Mouse (Mus musculus) liver, postnatal 0 days (tissue): ENCODE data around the gene Rab19. TPM values are rescaled to one million over a fixed set of nuclear protein-coding genes. Genes with fewer than 3 reads are reported as not detected.
"Not testable (repeated sequence)": the region's sequence is repeated elsewhere in the genome, so short reads cannot be mapped to it uniquely, and the experiment has no call there.

ENCODE experiments used
- ATAC-seq: fragments of 200-750 bp; cut with Nextera tagmentation; 2 replicates; pipeline ENCODE4 v1.8.0; 2017; ENCODE audit warnings: mild to moderate bottlenecking, moderate library complexity
- DNase-seq: peaks from one replicate; pipeline ENCODE4 v3.0.0-alpha.2; 2016
- H3K27ac ChIP-seq: fragments of 300-500 bp; sonication (generic); 2 replicates; pipeline ENCODE4 v1.5.1; 2014; ENCODE audit warnings: antibody characterized with exemption, moderate library complexity, mild to moderate bottlenecking, low read depth
- H3K27me3 ChIP-seq: fragments of 300-500 bp; sonication (generic); 2 replicates; pipeline ENCODE4 v1.6.1; 2014; ENCODE audit warnings: low read length, control low read depth, mixed read lengths; ENCODE audit not compliant: insufficient read depth
- H3K36me3 ChIP-seq: fragments of 300-500 bp; sonication (generic); replicated peaks from 2 replicates; pipeline ENCODE4 v1.6.1; 2014; ENCODE audit warnings: mild to moderate bottlenecking, control low read depth, low read length, moderate library complexity, mixed read lengths; ENCODE audit not compliant: insufficient read depth
- H3K4me1 ChIP-seq: fragments of 300-500 bp; sonication (generic); 2 replicates; pipeline ENCODE4 v1.6.1; 2014; ENCODE audit warnings: antibody characterized with exemption, mild to moderate bottlenecking, control low read depth; ENCODE audit not compliant: insufficient read depth
- H3K4me2 ChIP-seq: fragments of 300-500 bp; sonication (generic); 2 replicates; pipeline ENCODE4 v1.6.1; 2014; ENCODE audit warnings: low read depth, mild to moderate bottlenecking, low read length, moderate library complexity, mixed read lengths
- H3K4me3 ChIP-seq: fragments of 300-500 bp; sonication (generic); 2 replicates; pipeline ENCODE4 v1.5.1; 2014; ENCODE audit warnings: low read depth, low read length
- H3K9ac ChIP-seq: fragments of 300-500 bp; sonication (generic); replicated peaks from 2 replicates; pipeline ENCODE4 v1.6.1; 2014; ENCODE audit warnings: mild to moderate bottlenecking, moderate library complexity
- H3K9me3 ChIP-seq: fragments of 300-500 bp; sonication (generic); 2 replicates; pipeline ENCODE4 v1.6.1; 2016; ENCODE audit warnings: mild to moderate bottlenecking, control low read depth, low read length, mixed read lengths
- CTCF ChIP-seq: sonication (generic); IDR thresholded peaks from 2 replicates; pipeline ENCODE4 v1.5.1; 2016; ENCODE audit warnings: antibody characterized with exemption, low read depth
- EP300 ChIP-seq: IDR thresholded peaks from 2 replicates; pipeline ENCODE4 v1.6.1; 2016; ENCODE audit warnings: antibody characterized with exemption, low read depth, mild to moderate bottlenecking
- WGBS: fragments of 180-500 bp; shearing (Covaris S2); extraction: QIAGEN DNeasy Blood & Tissue Kit; methylation state at CpG from one replicate; pipeline ENCODE4 v1.1.7; 2014; ENCODE audit not compliant: insufficient replicate concordance; 5-methylcytosine and 5-hydroxymethylcytosine counted together
- polyA plus RNA-seq: library from polyadenylated mRNA; unstranded; fragments of >200 nt; fragmentation: Nextera tagmentation; extraction: Ambion mirVana; gene quantifications from 2 replicates; pipeline ENCODE4 v1.2.1, GENCODE M21; 2015

Rab19 gene
- polyA plus RNA-seq, 1 experiment from 2014 or later, result 0.95 TPM

- DNase-seq, result no peak
- H3K9me3 ChIP-seq, result no peaks in the 10 kb centered on the region
- TF ChIP-seq EP300 (peak; percentile 30; the same call in 1 of the 2 replicates), CTCF (no peak)
- no peaks in the 10 kb centered on the region for H3K27me3 ChIP-seq
- H3K36me3 ChIP-seq, result no peaks in the 10 kb centered on the region
- ATAC-seq, result no peak
- WGBS, result 60% methylated on average over 11 of the region's 11 CpGs
- H3K9ac ChIP-seq, result no peak overlapping the region
- H3K4me2 ChIP-seq, result no peak overlapping the region
- peak overlapping the region; percentile 86 for H3K27ac ChIP-seq
- peaks cover 30% of the 10 kb centered on the region for H3K4me1 ChIP-seq
- no peak overlapping the region for H3K4me3 ChIP-seq
Observed at GRCm38 (mm10) chr6:39430722-39431121, 49.7 kb downstream of the Rab19 start.

GRCm38 (mm10) chr6:39433174-39433573 is 52.2 kb downstream of the Rab19 start:
- ATAC-seq (no peak), DNase-seq (no peak)
- no peak overlapping the region for H3K9ac ChIP-seq
- H3K4me1 ChIP-seq, result peaks cover 28% of the 10 kb centered on the region
- H3K4me2 ChIP-seq, result no peak overlapping the region
- H3K9me3 ChIP-seq, result no peaks in the 10 kb centered on the region
- H3K36me3 ChIP-seq, result no peaks in the 10 kb centered on the region
- no peak overlapping the region for H3K4me3 ChIP-seq
- H3K27me3 ChIP-seq, result no peaks in the 10 kb centered on the region
- TF ChIP-seq CTCF, result no peak
- no peak for TF ChIP-seq EP300
- no peak overlapping the region for H3K27ac ChIP-seq
- WGBS, result 81% methylated on average over 4 of the region's 4 CpGs

- no peaks in the 10 kb centered on the region for H3K27me3 ChIP-seq
- no peak overlapping the region for H3K9ac ChIP-seq
- H3K4me2 ChIP-seq, result no peak overlapping the region
- no peak overlapping the region for H3K27ac ChIP-seq
- no peak overlapping the region for H3K4me3 ChIP-seq
- DNase-seq, result no peak
- H3K9me3 ChIP-seq, result no peaks in the 10 kb centered on the region
- ATAC-seq, result no peak
- TF ChIP-seq EP300 (no peak), CTCF (no peak)
- peaks cover 28% of the 10 kb centered on the region for H3K4me1 ChIP-seq
- no peaks in the 10 kb centered on the region for H3K36me3 ChIP-seq
Observed at GRCm38 (mm10) chr6:39433701-39434100, 52.7 kb downstream of the Rab19 start.

- H3K27ac ChIP-seq, result 0 out of 2 replicates have a peak overlapping the region, but pooled peaks have one; percentile 16
- no peaks in the 10 kb centered on the region for H3K9me3 ChIP-seq
- H3K4me2 ChIP-seq, result no peak overlapping the region; the same call in 1 of the 2 replicates
- no peak for ATAC-seq
- H3K4me1 ChIP-seq, result peaks cover 28% of the 10 kb centered on the region
- 56% methylated on average over 2 of the region's 2 CpGs for WGBS
- TF ChIP-seq EP300 (peak; percentile 34; the same call in 1 of the 2 replicates), CTCF (no peak)
- H3K27me3 ChIP-seq, result no peaks in the 10 kb centered on the region
- H3K36me3 ChIP-seq, result no peaks in the 10 kb centered on the region
- no peak for DNase-seq
- H3K9ac ChIP-seq, result no peak overlapping the region
- H3K4me3 ChIP-seq, result no peak overlapping the region
Observed at GRCm38 (mm10) chr6:39434111-39434885, 53.3 kb downstream of the Rab19 start.

- WGBS, result 84% methylated on average over 2 of the region's 2 CpGs
- Histone ChIP-seq H3K36me3 (no peaks in the 10 kb centered on the region), H3K4me3 (no peak overlapping the region), H3K9me3 (no peaks in the 10 kb centered on the region), H3K27me3 (0 out of 2 replicates have a peak, but pooled peaks cover 2% of the 10 kb centered on the region), H3K27ac (peak overlapping the region; percentile 0; the same call in 1 of the 2 replicates), H3K4me1 (peaks cover 28% of the 10 kb centered on the region), H3K4me2 (no peak overlapping the region), H3K9ac (no peak overlapping the region)
- ATAC-seq (no peak), DNase-seq (no peak)
- TF ChIP-seq CTCF (no peak), EP300 (no peak)
Observed at GRCm38 (mm10) chr6:39434886-39435492, 54.0 kb downstream of the Rab19 start.

- 0 out of 2 replicates have a peak, but pooled peaks cover 2% of the 10 kb centered on the region for H3K27me3 ChIP-seq
- peaks cover 21% of the 10 kb centered on the region for H3K4me1 ChIP-seq
- no peak overlapping the region for H3K9ac ChIP-seq
- no peak overlapping the region for H3K4me2 ChIP-seq
- DNase-seq (no peak), ATAC-seq (no peak)
- TF ChIP-seq EP300 (peak; percentile 72), CTCF (no peak)
- WGBS, result 64% methylated on average over 5 of the region's 5 CpGs
- no peaks in the 10 kb centered on the region for H3K36me3 ChIP-seq
- H3K9me3 ChIP-seq, result no peaks in the 10 kb centered on the region
- no peak overlapping the region for H3K4me3 ChIP-seq
- H3K27ac ChIP-seq, result peak overlapping the region; percentile 0; the same call in 1 of the 2 replicates
Observed at GRCm38 (mm10) chr6:39435875-39436274, 54.9 kb downstream of the Rab19 start.

GRCm38 (mm10) chr6:39437519-39437918 is 56.5 kb downstream of the Rab19 start:
- H3K9me3 ChIP-seq, H3K4me3 ChIP-seq, H3K27me3 ChIP-seq, H3K9ac ChIP-seq, H3K4me2 ChIP-seq, H3K36me3 ChIP-seq, H3K27ac ChIP-seq, ATAC-seq, DNase-seq: not testable (repeated sequence)
- H3K4me1 ChIP-seq, result peaks cover 21% of the 10 kb centered on the region
- 89% methylated on average over 6 of the region's 6 CpGs for WGBS
